Mouse (Mus musculus): Measurements from ENCODE around the gene Ctla4. TPM values are rescaled to one million over a fixed set of nuclear protein-coding genes. Genes with fewer than 3 reads are reported as not detected.

The Ctla4 gene
- polyA plus RNA-seq, 1 experiment from 2014 or later = not detected

GRCm38 (mm10) chr1:60940620-60941019 lies 53.8 kb downstream of the Ctla4 start:
- ATAC-seq (replicated peaks; ENCODE audit: low FRiP score) = no peak
- H3K9me3 ChIP-seq (ENCODE audit: control insufficient read depth, low read length) = no peaks in the 10 kb centered on the region
- WGBS = 91% methylated on average over 1 of the region's 1 CpGs
- H3K4me2 ChIP-seq (ENCODE audit: low read depth, low read length, severe bottlenecking) = no peak overlapping the region
- H3K36me3 ChIP-seq (ENCODE audit: control insufficient read depth, insufficient read depth, low read length) = no peaks in the 10 kb centered on the region
- no peak overlapping the region for H3K4me3 ChIP-seq (ENCODE audit: low read depth, low read length)
- DNase-seq (ENCODE audit: low spot score) = no peak
- no peaks in the 10 kb centered on the region for H3K4me1 ChIP-seq (replicated peaks; ENCODE audit: control insufficient read depth, insufficient read depth, low read length)
- no peak overlapping the region for H3K27ac ChIP-seq (ENCODE audit: low read depth, low read length)
- no peaks in the 10 kb centered on the region for H3K27me3 ChIP-seq (ENCODE audit: control insufficient read depth, insufficient read depth, low read length)
- no peak overlapping the region for H3K9ac ChIP-seq (ENCODE audit: low read length)

GRCm38 (mm10) chr1:60941056-60942048 lies 54.6 kb downstream of the Ctla4 start:
- Histone ChIP-seq H3K9me3 (ENCODE audit: control insufficient read depth, low read length) (no peaks in the 10 kb centered on the region), H3K4me1 (replicated peaks; ENCODE audit: control insufficient read depth, insufficient read depth, low read length) (no peaks in the 10 kb centered on the region), H3K27ac (ENCODE audit: low read depth, low read length) (no peak overlapping the region), H3K4me3 (ENCODE audit: low read depth, low read length) (no peak overlapping the region), H3K27me3 (ENCODE audit: control insufficient read depth, insufficient read depth, low read length) (no peaks in the 10 kb centered on the region), H3K9ac (ENCODE audit: low read length) (no peak overlapping the region), H3K36me3 (ENCODE audit: control insufficient read depth, insufficient read depth, low read length) (no peaks in the 10 kb centered on the region), H3K4me2 (ENCODE audit: low read depth, low read length, severe bottlenecking) (no peak overlapping the region)
- WGBS = 92% methylated on average over 5 of the region's 5 CpGs
- no peak for DNase-seq (ENCODE audit: low spot score)
- ATAC-seq (replicated peaks; ENCODE audit: low FRiP score) = no peak

DNA sequence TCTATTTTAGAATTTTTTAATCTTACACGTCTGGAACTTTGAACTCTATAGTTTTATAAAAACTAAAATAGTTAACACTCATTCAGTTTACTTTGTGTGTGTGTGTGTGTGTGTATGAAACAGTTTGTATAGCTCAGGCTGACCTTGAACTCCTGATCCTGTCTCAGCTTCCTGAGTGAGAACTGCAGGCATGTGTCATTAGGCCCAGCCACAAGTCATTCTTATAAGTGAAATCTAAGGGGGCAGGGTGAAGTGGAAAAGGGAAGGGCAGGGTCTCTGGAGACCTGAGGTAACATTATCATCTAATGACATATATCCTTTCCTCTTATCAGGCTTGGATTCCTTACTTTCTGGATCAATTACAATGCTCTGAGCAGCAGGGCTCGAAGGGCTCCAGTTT lies 56.1 kb downstream of the Ctla4 start:
- ATAC-seq (replicated peaks; ENCODE audit: low FRiP score) (no peak), DNase-seq (ENCODE audit: low spot score) (no peak)
- H3K4me1 ChIP-seq (replicated peaks; ENCODE audit: control insufficient read depth, insufficient read depth, low read length) = no peaks in the 10 kb centered on the region
- H3K9me3 ChIP-seq (ENCODE audit: control insufficient read depth, low read length) = no peaks in the 10 kb centered on the region
- no peak overlapping the region for H3K4me2 ChIP-seq (ENCODE audit: low read depth, low read length, severe bottlenecking)
- no peaks in the 10 kb centered on the region for H3K27me3 ChIP-seq (ENCODE audit: control insufficient read depth, insufficient read depth, low read length)
- 90% methylated on average over 2 of the region's 2 CpGs for WGBS
- no peak overlapping the region for H3K9ac ChIP-seq (ENCODE audit: low read length)
- no peaks in the 10 kb centered on the region for H3K36me3 ChIP-seq (ENCODE audit: control insufficient read depth, insufficient read depth, low read length)
- H3K4me3 ChIP-seq (ENCODE audit: low read depth, low read length) = no peak overlapping the region
- H3K27ac ChIP-seq (ENCODE audit: low read depth, low read length) = no peak overlapping the region

- no peak overlapping the region for H3K4me2 ChIP-seq (ENCODE audit: low read depth, low read length, severe bottlenecking)
- H3K9me3 ChIP-seq (ENCODE audit: control insufficient read depth, low read length) = no peaks in the 10 kb centered on the region
- no peak overlapping the region for H3K4me3 ChIP-seq (ENCODE audit: low read depth, low read length)
- DNase-seq (ENCODE audit: low spot score) (no peak), ATAC-seq (replicated peaks; ENCODE audit: low FRiP score) (no peak)
- 82% methylated on average over 8 of the region's 8 CpGs for WGBS
- no peak overlapping the region for H3K9ac ChIP-seq (ENCODE audit: low read length)
- H3K27ac ChIP-seq (ENCODE audit: low read depth, low read length) = no peak overlapping the region
- no peaks in the 10 kb centered on the region for H3K4me1 ChIP-seq (replicated peaks; ENCODE audit: control insufficient read depth, insufficient read depth, low read length)
- no peaks in the 10 kb centered on the region for H3K36me3 ChIP-seq (ENCODE audit: control insufficient read depth, insufficient read depth, low read length)
- no peaks in the 10 kb centered on the region for H3K27me3 ChIP-seq (ENCODE audit: control insufficient read depth, insufficient read depth, low read length)
These were observed 59.0 kb downstream of the Ctla4 start for GRCm38 (mm10) chr1:60945633-60946401.

DNA sequence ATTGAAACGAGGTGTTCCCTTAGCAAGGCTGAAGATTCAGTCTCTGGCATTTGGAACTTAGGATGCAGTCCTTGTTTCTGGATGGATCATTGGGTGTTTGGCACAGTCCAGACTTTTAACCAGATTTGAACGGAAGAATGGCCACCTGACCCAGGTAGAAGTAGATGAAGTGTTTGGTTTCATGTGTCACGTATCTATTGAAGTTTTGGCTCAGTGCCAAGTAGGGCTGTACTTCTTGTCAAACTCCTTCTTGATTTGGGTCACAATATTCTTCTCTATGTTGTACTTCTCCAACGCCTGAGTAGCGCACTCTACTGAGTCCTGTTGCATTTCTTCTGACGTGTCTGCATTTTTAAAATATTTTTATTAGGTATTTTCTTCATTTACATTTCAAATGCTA lies 61.3 kb downstream of the Ctla4 start:
- Histone ChIP-seq H3K4me1 (replicated peaks; ENCODE audit: control insufficient read depth, insufficient read depth, low read length) (no peaks in the 10 kb centered on the region), H3K36me3 (ENCODE audit: control insufficient read depth, insufficient read depth, low read length) (no peaks in the 10 kb centered on the region), H3K4me3 (ENCODE audit: low read depth, low read length) (no peak overlapping the region), H3K9me3 (ENCODE audit: control insufficient read depth, low read length) (no peaks in the 10 kb centered on the region), H3K4me2 (ENCODE audit: low read depth, low read length, severe bottlenecking) (no peak overlapping the region), H3K27ac (ENCODE audit: low read depth, low read length) (no peak overlapping the region), H3K9ac (ENCODE audit: low read length) (no peak overlapping the region), H3K27me3 (ENCODE audit: control insufficient read depth, insufficient read depth, low read length) (no peaks in the 10 kb centered on the region)
- no peak for ATAC-seq (replicated peaks; ENCODE audit: low FRiP score)
- 91% methylated on average over 6 of the region's 6 CpGs for WGBS
- DNase-seq (ENCODE audit: low spot score) = no peak

DNA sequence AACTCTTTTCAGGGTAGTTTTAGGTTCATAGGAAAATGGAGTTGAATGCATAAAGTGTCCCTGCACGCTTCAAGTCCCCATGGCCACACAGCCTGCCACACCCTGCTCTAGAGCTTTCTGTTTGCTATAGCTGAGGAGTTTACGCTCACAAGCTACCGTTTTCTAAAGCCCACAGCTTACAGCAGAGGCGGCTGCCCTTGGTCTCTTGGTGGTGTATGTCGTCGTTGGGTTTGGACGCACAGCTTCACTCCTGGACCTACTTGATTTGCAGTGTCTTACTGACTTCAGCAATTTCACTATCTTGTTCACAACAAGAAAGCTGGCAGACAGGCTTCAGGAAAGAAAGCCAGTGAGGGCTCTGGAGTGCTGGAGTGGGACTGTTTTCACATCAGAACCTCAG lies 66.2 kb downstream of the Ctla4 start:
- H3K36me3 ChIP-seq (ENCODE audit: control insufficient read depth, insufficient read depth, low read length) = no peaks in the 10 kb centered on the region
- DNase-seq (ENCODE audit: low spot score) = no peak
- no peak overlapping the region for H3K4me3 ChIP-seq (ENCODE audit: low read depth, low read length)
- no peak overlapping the region for H3K9ac ChIP-seq (ENCODE audit: low read length)
- no peak overlapping the region for H3K4me2 ChIP-seq (ENCODE audit: low read depth, low read length, severe bottlenecking)
- H3K27ac ChIP-seq (ENCODE audit: low read depth, low read length) = no peak overlapping the region
- no peaks in the 10 kb centered on the region for H3K4me1 ChIP-seq (replicated peaks; ENCODE audit: control insufficient read depth, insufficient read depth, low read length)
- 80% methylated on average over 7 of the region's 7 CpGs for WGBS
- H3K27me3 ChIP-seq (ENCODE audit: control insufficient read depth, insufficient read depth, low read length) = no peaks in the 10 kb centered on the region
- no peak for ATAC-seq (replicated peaks; ENCODE audit: low FRiP score)
- no peaks in the 10 kb centered on the region for H3K9me3 ChIP-seq (ENCODE audit: control insufficient read depth, low read length)

DNA sequence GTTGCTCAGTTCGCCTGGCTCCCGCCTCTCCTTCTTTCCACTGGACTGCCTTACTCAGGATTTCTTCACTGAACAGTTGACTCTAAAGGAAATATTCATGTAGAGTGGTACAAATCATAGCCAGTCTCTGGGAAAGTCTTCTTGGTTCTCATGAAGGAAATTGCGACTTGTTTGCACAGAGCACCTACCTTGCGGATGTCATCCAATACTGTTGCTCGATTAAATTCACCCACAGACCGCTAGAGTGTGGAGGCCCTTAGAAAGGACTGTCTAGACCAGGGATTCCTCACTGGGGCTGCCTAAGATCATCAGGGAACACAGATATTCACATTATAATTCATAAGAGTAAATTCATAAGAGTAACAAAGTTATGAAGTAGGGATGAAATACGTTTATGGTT lies 66.9 kb downstream of the Ctla4 start:
- Histone ChIP-seq H3K9ac (ENCODE audit: low read length) (no peak overlapping the region), H3K4me3 (ENCODE audit: low read depth, low read length) (no peak overlapping the region), H3K36me3 (ENCODE audit: control insufficient read depth, insufficient read depth, low read length) (no peaks in the 10 kb centered on the region), H3K27me3 (ENCODE audit: control insufficient read depth, insufficient read depth, low read length) (no peaks in the 10 kb centered on the region), H3K4me1 (replicated peaks; ENCODE audit: control insufficient read depth, insufficient read depth, low read length) (no peaks in the 10 kb centered on the region), H3K9me3 (ENCODE audit: control insufficient read depth, low read length) (no peaks in the 10 kb centered on the region), H3K27ac (ENCODE audit: low read depth, low read length) (no peak overlapping the region), H3K4me2 (ENCODE audit: low read depth, low read length, severe bottlenecking) (no peak overlapping the region)
- ATAC-seq (replicated peaks; ENCODE audit: low FRiP score) (no peak), DNase-seq (ENCODE audit: low spot score) (no peak)
- WGBS = 93% methylated on average over 7 of the region's 7 CpGs

- Histone ChIP-seq H3K4me3 (ENCODE audit: low read depth, low read length) (no peak overlapping the region), H3K9ac (ENCODE audit: low read length) (no peak overlapping the region), H3K9me3 (ENCODE audit: control insufficient read depth, low read length) (no peaks in the 10 kb centered on the region), H3K4me2 (ENCODE audit: low read depth, low read length, severe bottlenecking) (no peak overlapping the region), H3K36me3 (ENCODE audit: control insufficient read depth, insufficient read depth, low read length) (no peaks in the 10 kb centered on the region), H3K27me3 (ENCODE audit: control insufficient read depth, insufficient read depth, low read length) (no peaks in the 10 kb centered on the region), H3K4me1 (replicated peaks; ENCODE audit: control insufficient read depth, insufficient read depth, low read length) (no peaks in the 10 kb centered on the region), H3K27ac (ENCODE audit: low read depth, low read length) (no peak overlapping the region)
- WGBS = 63% methylated on average over 2 of the region's 2 CpGs
- ATAC-seq (replicated peaks; ENCODE audit: low FRiP score) (no peak), DNase-seq (ENCODE audit: low spot score) (no peak)
These were observed 68.0 kb downstream of the Ctla4 start for GRCm38 (mm10) chr1:60954759-60955158.

Data from forebrain, embryonic 11.5 days (tissue).